Mouse (Mus musculus) heart, embryonic 16.5 days (tissue): ENCODE measurements around the gene Cct7. TPM values are rescaled to one million over a fixed set of nuclear protein-coding genes. Genes with fewer than 3 reads are reported as not detected.
"Not testable (repeated sequence)": the region's sequence is repeated elsewhere in the genome, so short reads cannot be mapped to it uniquely, and the experiment has no call there.

Experiments
- ATAC-seq: fragments of 200-750 bp; cut with Nextera tagmentation; replicated peaks from 2 replicates; pipeline ENCODE4 v1.8.0; 2017; ENCODE audit warnings: moderate number of reproducible peaks; ENCODE audit not compliant: insufficient read depth, low FRiP score; ENCODE audit errors: extremely low read depth
- H3K27ac ChIP-seq: fragments of 300-500 bp; sonication (generic); 2 replicates; pipeline ENCODE4 v1.5.1; 2014; ENCODE audit warnings: mild to moderate bottlenecking, low read length, control low read depth, moderate library complexity
- H3K27me3 ChIP-seq: fragments of 300-500 bp; sonication (generic); 2 replicates; pipeline ENCODE4 v1.6.1; 2014; ENCODE audit warnings: low read length, mixed read lengths; ENCODE audit not compliant: control insufficient read depth, insufficient read depth
- H3K36me3 ChIP-seq: fragments of 300-500 bp; sonication (generic); 2 replicates; pipeline ENCODE4 v1.6.1; 2014; ENCODE audit not compliant: control insufficient read depth, insufficient read depth
- H3K4me1 ChIP-seq: fragments of 300-500 bp; sonication (generic); 2 replicates; pipeline ENCODE4 v1.6.1; 2014; ENCODE audit warnings: low read length, mixed read lengths; ENCODE audit not compliant: control insufficient read depth, insufficient read depth
- H3K4me2 ChIP-seq: fragments of 300-500 bp; sonication (generic); 2 replicates; pipeline ENCODE4 v1.6.1; 2014; ENCODE audit warnings: low read depth, mild to moderate bottlenecking, control low read depth, low read length
- H3K4me3 ChIP-seq: fragments of 300-500 bp; sonication (generic); 2 replicates; pipeline ENCODE4 v1.5.1; 2014; ENCODE audit warnings: mild to moderate bottlenecking, control low read depth, low read length
- H3K9ac ChIP-seq: fragments of 300-500 bp; sonication (generic); 2 replicates; pipeline ENCODE4 v1.6.1; 2014; ENCODE audit warnings: low read length, control low read depth
- H3K9me3 ChIP-seq: fragments of 300-500 bp; sonication (generic); replicated peaks from 2 replicates; pipeline ENCODE4 v1.6.1; 2016; ENCODE audit warnings: low read length; ENCODE audit not compliant: control insufficient read depth
- WGBS: fragments of 180-500 bp; shearing (Covaris S2); extraction: QIAGEN DNeasy Blood & Tissue Kit; methylation state at CpG from one replicate; pipeline ENCODE4 v1.1.7; 2014; 5-methylcytosine and 5-hydroxymethylcytosine counted together
- polyA plus RNA-seq: library from polyadenylated mRNA; unstranded; fragments of >200 nt; fragmentation: Nextera tagmentation; extraction: Ambion mirVana; gene quantifications from 2 replicates; pipeline ENCODE4 v1.2.1, GENCODE M21; 2015

Gene Cct7
- polyA plus RNA-seq, 1 experiment from 2014 or later, result 381 TPM

DNA sequence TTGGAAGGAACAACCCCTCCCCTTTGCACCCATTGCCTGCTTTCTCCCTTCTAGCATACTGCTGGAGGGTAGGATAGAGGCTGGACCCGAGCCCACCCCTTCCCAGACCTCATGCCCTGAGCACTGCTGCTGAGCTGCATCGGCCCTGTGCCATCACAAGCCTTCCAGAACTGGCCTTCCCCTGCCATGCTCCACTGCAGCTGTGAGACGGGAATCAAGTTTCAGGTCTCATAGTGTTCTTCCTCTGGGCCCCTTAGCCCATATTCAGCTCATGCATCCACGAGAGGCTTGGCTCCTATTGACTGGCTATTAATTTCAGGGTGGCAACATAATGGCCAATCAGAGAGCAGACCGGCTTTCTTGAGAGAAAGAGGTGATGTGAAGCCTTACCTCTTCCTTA lies 6.0 kb upstream of the Cct7 start:
- H3K9me3 ChIP-seq, result no peaks in the 10 kb centered on the region
- peaks cover 30% of the 10 kb centered on the region for H3K36me3 ChIP-seq
- no peak overlapping the region for H3K4me3 ChIP-seq
- no peaks in the 10 kb centered on the region; the same call in 1 of the 2 replicates for H3K4me1 ChIP-seq
- H3K27ac ChIP-seq, result no peak overlapping the region
- H3K27me3 ChIP-seq, result no peaks in the 10 kb centered on the region
- no peak overlapping the region for H3K4me2 ChIP-seq
- WGBS, result 81% methylated on average over 5 of the region's 5 CpGs
- H3K9ac ChIP-seq, result no peak overlapping the region
- no peak for ATAC-seq

DNA sequence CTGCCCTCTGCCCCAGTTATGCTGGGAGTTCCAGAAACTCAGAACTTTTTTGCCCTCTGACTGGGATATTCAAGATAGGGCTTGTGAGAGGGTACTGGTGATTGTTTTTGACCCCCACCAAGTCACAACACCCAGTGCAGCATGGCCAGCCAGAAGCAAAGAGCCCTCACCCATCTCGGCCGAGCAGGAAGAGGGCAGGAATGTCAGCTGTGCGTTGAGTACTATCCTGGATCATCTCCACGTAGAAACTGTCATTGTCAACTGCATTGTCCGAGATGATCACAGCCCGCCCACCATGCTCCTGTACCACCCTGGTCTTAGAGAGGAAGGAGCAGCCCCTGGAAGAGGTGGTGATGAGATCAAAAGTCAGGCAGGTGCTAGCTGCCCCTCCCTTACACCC lies 4.0 kb upstream of the Cct7 start:
- Histone ChIP-seq H3K9ac (no peak overlapping the region), H3K4me3 (no peak overlapping the region), H3K9me3 (no peaks in the 10 kb centered on the region), H3K27me3 (no peaks in the 10 kb centered on the region), H3K4me2 (no peak overlapping the region), H3K36me3 (peaks cover 20% of the 10 kb centered on the region), H3K27ac (no peak overlapping the region), H3K4me1 (no peaks in the 10 kb centered on the region; the same call in 1 of the 2 replicates)
- no peak for ATAC-seq
- WGBS, result 81% methylated on average over 6 of the region's 6 CpGs

DNA sequence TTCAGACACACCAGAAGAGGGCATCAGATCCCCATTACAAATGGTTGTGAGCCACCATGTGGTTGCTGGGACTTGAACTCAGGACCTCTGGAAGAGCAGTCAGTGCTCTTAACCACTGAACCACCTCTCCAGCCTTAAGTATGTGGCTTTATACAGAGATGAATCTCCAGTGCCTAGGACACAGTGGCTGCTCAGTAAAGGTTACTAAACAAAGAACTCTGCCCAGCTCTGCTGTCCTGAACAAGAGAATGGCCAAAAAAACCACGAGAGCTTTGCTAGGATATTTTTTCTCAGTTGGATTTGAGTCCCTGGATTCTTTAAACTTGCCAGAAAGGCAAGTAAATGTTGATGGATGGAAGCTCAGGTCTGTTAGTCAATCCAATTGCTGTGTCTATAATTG lies 1.2 kb upstream of the Cct7 start:
- not testable (repeated sequence) for H3K27ac ChIP-seq
- WGBS, result 55% methylated on average over 1 of the region's 1 CpGs

DNA sequence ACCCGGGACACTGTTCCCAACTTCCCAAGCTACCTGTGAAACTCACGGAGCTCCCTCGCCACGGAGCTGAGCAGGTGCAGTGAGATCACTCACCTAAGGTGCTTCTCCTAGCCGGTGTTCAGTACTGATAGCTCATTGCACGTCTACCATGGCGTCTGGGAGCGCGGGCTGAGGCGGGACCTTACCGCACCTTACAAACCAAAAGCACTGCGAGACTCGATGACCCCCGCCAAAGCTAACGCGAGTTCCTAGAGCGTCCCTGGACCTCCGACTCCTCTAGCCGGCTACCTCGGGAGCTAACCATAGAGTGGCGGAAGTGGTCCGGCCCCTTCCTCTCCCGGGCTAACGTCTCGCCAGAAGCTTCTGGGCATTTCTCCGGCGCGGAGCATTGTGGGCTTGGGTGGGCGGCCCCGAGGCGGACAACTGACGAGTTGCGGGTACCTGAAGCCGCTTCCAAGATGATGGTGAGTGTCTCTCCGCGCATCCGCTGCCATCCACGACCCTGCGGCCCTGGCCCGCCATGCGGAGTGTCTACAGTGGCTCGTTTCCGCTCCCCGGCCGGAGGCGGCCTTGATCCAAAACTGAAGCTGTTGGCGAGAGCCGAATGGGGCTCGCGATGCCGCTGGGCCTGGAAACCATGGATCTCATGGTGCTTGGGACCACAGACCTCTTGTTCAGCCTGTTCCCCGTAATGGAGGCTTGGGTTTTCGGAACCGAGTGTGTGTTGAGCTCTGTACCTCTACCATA lies 523 bp downstream of the Cct7 start, which contains the start of gene Pradc1:
Pradc1 (minus strand) TSS at position 307 of the 747 bp plus-strand sequence.
- WGBS, result under 1% methylated on average over 54 of the region's 54 CpGs
- H3K9ac ChIP-seq, result peak within 1 kb of the TSS; percentile 87
- H3K4me1 ChIP-seq, result peaks cover 32% of the 10 kb centered on the region
- H3K4me3 ChIP-seq, result peak within 1 kb of the TSS; percentile 64
- no peaks in the 10 kb centered on the region for H3K9me3 ChIP-seq
- peak within 1 kb of the TSS; percentile 93 for H3K4me2 ChIP-seq
- H3K27ac ChIP-seq, result peak within 1 kb of the TSS; percentile 90
- ATAC-seq, result peak; percentile 90
- H3K36me3 ChIP-seq, result peaks cover 2% of the 10 kb centered on the region; the same call in 1 of the 2 replicates
- no peaks in the 10 kb centered on the region for H3K27me3 ChIP-seq

More for the DNA sequence above, 1.2 kb upstream of the Cct7 start:
- Histone ChIP-seq H3K9ac (peak overlapping the region; percentile 87), H3K4me1 (peaks cover 23% of the 10 kb centered on the region), H3K4me3 (peak overlapping the region; percentile 64), H3K4me2 (peak overlapping the region; percentile 93), H3K36me3 (peaks cover 15% of the 10 kb centered on the region)
- not testable (repeated sequence) for ATAC-seq, H3K9me3 ChIP-seq, H3K27me3 ChIP-seq

DNA sequence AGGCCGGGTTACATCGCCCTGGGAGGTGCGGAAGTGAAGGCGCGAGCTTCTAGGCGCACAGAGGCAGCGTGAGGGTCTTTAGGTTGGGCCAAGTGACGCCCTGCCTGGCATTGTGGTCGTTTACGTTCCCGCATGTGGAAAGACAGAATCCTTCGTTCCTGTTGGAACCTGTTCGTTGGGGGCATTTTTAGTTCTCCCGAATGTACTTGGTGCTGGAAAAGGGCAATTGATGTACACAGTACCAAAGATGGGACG lies 1.0 kb downstream of the Cct7 start:
- no peaks in the 10 kb centered on the region for H3K9me3 ChIP-seq
- peaks cover 2% of the 10 kb centered on the region; the same call in 1 of the 2 replicates for H3K36me3 ChIP-seq
- peak overlapping the region; percentile 64 for H3K4me3 ChIP-seq
- 0% methylated on average over 15 of the region's 15 CpGs for WGBS
- no peaks in the 10 kb centered on the region for H3K27me3 ChIP-seq
- H3K27ac ChIP-seq, result peak overlapping the region; percentile 90
- 0 out of 2 replicates have a peak, but pooled peaks have one; percentile 1 for ATAC-seq
- peak overlapping the region; percentile 85 for H3K4me2 ChIP-seq
- peaks cover 32% of the 10 kb centered on the region for H3K4me1 ChIP-seq
- H3K9ac ChIP-seq, result peak overlapping the region; percentile 81

DNA sequence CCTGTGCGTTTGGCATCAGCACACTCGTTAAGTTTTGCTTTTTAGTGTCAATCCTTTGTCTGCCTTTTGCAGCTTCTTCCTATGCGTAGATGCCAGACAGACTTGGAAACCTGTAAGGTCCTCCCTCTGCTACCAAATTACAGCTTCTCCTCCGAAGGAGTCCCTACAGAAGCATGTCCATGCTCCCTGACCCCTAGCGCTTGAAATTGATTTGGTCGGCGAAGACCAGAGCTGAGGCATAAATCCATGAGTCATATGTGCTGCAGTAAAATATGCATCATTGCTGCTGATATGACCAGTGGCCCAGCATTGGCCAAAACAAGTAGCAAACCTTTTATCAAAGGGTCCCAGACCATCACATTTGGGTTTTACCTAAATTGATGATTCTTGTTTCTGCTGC lies 1.5 kb downstream of the Cct7 start:
- Histone ChIP-seq H3K27ac (peak overlapping the region; percentile 90; the same call in 1 of the 2 replicates), H3K4me3 (peak overlapping the region; percentile 64), H3K9me3 (no peaks in the 10 kb centered on the region), H3K9ac (peak overlapping the region; percentile 81), H3K4me2 (peak overlapping the region; percentile 85), H3K4me1 (peaks cover 32% of the 10 kb centered on the region), H3K27me3 (no peaks in the 10 kb centered on the region), H3K36me3 (peaks cover under 1% of the 10 kb centered on the region; the same call in 1 of the 2 replicates)
- ATAC-seq, result no peak
- 9% methylated on average over 7 of the region's 7 CpGs for WGBS

DNA sequence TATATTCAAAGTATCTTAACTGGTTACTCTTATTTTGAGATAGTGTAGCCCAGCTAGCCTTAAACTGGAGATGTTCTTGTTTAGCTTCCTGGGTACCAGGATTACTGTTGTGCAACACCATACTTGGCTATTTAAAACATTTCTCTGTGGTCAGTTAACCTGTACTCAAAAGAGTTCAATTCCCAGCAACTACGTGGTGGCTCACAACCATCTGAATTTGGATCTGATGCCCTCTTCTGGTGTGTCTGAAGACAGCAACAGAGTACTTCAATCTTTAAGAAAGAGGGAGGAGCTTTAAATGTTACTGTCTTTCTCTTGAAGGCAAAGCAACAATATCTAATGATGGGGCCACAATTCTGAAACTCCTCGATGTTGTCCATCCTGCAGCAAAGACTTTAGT lies 8.3 kb downstream of the Cct7 start:
- Histone ChIP-seq H3K27me3 (no peaks in the 10 kb centered on the region), H3K36me3 (peaks cover 50% of the 10 kb centered on the region), H3K27ac (no peak overlapping the region), H3K4me2 (no peak overlapping the region), H3K4me3 (no peak overlapping the region), H3K9ac (no peak overlapping the region), H3K9me3 (no peaks in the 10 kb centered on the region), H3K4me1 (peaks cover 13% of the 10 kb centered on the region)
- 90% methylated on average over 2 of the region's 2 CpGs for WGBS
- ATAC-seq, result no peak

DNA sequence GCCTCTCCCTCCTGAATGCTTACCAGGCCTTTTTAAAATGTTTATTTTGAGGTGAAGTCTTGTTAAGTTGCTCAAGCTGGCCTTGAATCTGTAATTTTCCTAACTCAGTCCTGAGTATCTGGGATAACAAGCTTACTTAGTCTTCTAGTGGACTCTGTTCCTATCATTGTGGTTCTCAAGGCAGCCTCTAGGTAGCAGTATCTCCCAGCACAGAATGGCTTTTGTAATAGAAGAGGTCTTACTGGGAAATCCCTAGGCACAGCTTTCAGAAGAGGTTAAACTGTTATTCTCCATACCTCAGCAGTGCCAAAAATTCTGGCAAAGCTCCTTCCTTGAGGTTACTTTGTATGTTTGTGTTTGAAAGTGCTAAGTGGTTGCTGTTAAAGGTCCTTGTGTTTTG lies 14.1 kb downstream of the Cct7 start:
- no peak overlapping the region for H3K27ac ChIP-seq
- no peaks in the 10 kb centered on the region for H3K27me3 ChIP-seq
- no peaks in the 10 kb centered on the region for H3K9me3 ChIP-seq
- H3K4me1 ChIP-seq, result no peaks in the 10 kb centered on the region
- ATAC-seq, result no peak
- H3K4me3 ChIP-seq, result no peak overlapping the region
- H3K4me2 ChIP-seq, result no peak overlapping the region
- no peak overlapping the region for H3K9ac ChIP-seq
- H3K36me3 ChIP-seq, result peaks cover 87% of the 10 kb centered on the region

DNA sequence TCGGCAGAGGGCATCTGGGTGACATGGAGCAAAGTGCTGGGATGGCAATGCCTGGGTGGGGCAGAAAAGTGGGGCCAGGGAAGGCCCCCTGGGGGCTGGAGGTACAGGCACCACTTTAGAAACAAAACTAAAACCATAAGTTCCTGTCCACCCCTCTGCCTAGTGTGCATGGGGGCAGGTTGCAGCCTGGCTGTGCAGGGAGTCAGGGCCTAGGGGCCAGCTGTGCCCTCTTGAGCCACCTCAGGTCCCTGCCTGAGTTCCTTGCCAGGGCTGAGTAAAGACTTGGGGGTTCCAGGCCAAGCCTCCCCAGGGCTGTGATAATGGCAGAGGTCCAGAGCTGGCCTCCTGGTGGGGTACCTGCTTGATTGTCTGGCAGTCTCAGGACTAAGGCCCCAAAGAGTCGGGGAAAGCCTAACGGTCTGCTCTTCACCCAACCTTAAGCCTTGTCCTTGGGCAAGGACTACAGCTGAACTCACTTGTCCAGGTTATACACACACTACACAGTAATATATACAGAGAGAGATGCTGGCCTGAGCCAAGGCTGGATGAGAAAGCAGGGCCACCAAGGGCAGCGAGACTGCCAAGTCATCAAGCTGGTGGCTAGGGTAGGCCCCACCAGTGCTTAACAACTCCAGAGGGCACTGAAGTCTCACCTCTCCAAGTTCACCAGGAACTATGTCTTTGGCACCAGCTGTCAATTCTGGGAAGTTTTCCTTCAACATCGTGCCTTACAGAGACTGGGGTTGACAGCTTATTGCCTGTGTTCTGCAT lies 18.5 kb downstream of the Cct7 start:
- Histone ChIP-seq H3K36me3 (peaks cover 43% of the 10 kb centered on the region), H3K9me3 (no peaks in the 10 kb centered on the region), H3K4me2 (no peak overlapping the region), H3K4me3 (no peak overlapping the region), H3K27me3 (peaks cover 5% of the 10 kb centered on the region; the same call in 1 of the 2 replicates), H3K27ac (no peak overlapping the region), H3K4me1 (no peaks in the 10 kb centered on the region), H3K9ac (no peak overlapping the region)
- WGBS, result 70% methylated on average over 5 of the region's 5 CpGs
- no peak for ATAC-seq
